Mouse (Mus musculus): ENCODE results near the gene Gm14418. TPM values are rescaled to one million over a fixed set of nuclear protein-coding genes. Genes with fewer than 3 reads are reported as not detected.
"Not testable (repeated sequence)": the region's sequence is repeated elsewhere in the genome, so short reads cannot be mapped to it uniquely, and the experiment has no call there.

Gene Gm14418
- 14.0 and 31.8 TPM in 2 replicates for total RNA-seq (2021)
- long read RNA-seq, partial matches to known transcripts = 5 of 9 reads
- long read RNA-seq, other reads (novel, unspliced or antisense) = 4 of 9 reads

DNA sequence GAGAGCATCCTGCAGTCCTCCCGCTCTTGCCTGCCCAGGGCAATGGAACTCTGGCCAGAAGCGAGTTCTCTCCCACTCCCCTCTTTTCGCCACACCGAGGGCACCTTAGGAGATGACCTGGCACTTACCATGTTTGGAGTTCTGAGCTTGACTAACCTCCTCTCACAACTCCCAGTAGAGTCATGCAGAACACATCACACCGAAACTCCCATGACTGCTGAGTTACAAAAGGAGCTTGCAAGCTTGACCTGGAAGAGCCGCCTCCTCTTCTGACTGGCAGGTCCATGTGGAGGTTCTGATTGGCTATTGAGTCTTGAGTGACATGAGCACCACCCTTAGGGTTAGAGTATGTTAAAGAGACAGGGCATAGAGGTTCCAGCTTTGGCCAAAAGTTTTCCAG lies at the start of gene Gm14418:
Gene Gm14418, minus strand, starts transcription at position 225 of the 400 bp plus-strand sequence.
- DNase-seq = not testable (repeated sequence)

Other genes with a start within 250 kb of the Gm14418 start
- 34.5 and 39.8 TPM in 2 replicates for gene Gm14410, start 191.9 kb downstream of the Gm14418 start, total RNA-seq (2021)
- 2.4 and 2.9 TPM in 2 replicates for gene Gm14409, start 131.3 kb downstream of the Gm14418 start, total RNA-seq (2021)
- gene Gm14412, start 74.0 kb downstream of the Gm14418 start, total RNA-seq (2021) = 5.5 and 5.8 TPM in 2 replicates
- 42.1 and 50.8 TPM in 2 replicates for gene Zfp970, start 66.4 kb upstream of the Gm14418 start, total RNA-seq (2021)
- 69.7 and 85.0 TPM in 2 replicates for gene Gm14403, start 99.9 kb upstream of the Gm14418 start, total RNA-seq (2021)
- gene Gm14406, start 179.9 kb upstream of the Gm14418 start, total RNA-seq (2021) = not detected in 2 replicates